Mouse (Mus musculus): ENCODE measurements around the gene Zbtb26.

DNA sequence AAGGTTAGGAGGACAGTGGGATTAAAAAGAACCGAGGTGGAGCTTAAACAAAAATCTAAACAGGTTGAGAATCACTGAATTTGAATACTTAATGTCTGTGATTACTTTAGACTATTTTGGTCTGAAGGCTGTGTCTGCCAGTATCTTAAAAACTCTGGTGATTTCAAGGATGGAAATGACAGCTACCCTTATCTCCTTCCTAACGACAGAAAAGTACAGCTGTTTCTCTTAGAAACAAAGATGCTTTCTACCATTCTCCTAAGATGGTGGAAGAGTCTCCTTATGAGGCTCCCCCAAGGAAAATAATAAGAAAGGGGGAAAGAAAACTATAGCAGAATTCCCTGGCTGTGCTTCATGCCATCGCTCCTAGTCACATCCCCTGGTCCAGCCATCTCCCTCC lies 21.0 kb downstream of the Zbtb26 start:
- TF ChIP-seq CTCF (IDR thresholded peaks at IDR 0.05; ENCODE audit: borderline replicate concordance, insufficient read depth, low read depth, low read length): no peak
- TF ChIP-seq POLR2A (IDR thresholded peaks at IDR 0.05; ENCODE audit: borderline replicate concordance, insufficient read depth, low read length): no peak

Measured in cerebellum, adult 2 months (tissue).